Mouse (Mus musculus): ENCODE data around the gene Ehhadh.
"Not testable (repeated sequence)": the region's sequence is repeated elsewhere in the genome, so short reads cannot be mapped to it uniquely, and the experiment has no call there.

Ehhadh gene

GRCm38 (mm10) chr16:21794697-21795045 is 7.1 kb upstream of the Ehhadh start:
- no peak for DNase-seq (ENCODE audit: low read depth, low spot score)

DNA sequence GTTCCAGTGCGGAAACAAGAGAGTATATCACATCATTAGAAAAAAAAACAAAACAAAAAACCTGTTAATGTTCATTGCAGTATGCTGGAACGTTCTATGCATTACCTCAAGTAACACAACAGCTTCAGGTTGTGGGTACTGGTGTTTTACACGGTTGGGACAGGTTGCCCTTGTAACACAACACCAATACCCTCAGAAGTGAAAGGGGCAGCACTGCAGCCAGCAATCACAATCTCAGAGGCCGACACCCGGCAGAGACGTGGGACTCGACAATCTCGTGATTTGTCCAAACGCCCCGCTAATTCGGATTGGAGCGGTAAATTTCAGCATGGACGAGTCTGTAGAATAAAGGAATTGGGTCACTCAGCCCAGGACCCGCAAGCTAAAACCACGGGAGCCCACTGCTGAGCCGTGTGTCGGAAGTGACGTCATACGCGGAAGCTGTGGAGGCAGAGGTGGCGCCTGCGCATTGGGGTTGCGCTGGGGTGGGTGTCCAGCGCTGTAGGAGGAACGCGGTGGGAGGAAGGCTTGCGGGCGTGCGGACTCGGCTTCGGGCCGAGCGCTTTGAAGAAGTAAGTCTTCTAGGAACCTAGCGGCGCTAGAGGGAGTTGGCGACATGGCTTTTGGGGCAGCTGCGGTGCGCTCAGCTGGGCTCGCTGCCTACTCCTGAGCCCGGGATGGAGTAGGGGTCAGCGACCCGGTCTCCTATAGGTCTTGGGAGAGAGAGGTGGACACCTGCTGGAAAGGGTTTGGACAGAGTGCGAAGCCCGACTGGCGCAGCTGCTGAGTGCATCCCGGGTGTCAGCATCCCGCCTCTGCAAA is 6.5 kb upstream of the Ehhadh start, which contains the start of gene Map3k13:
Gene Map3k13, plus strand, starts transcription at position 472 of the 822 bp plus-strand sequence.
- peak; percentile 84 for DNase-seq (ENCODE audit: low read depth, low spot score)

DNA sequence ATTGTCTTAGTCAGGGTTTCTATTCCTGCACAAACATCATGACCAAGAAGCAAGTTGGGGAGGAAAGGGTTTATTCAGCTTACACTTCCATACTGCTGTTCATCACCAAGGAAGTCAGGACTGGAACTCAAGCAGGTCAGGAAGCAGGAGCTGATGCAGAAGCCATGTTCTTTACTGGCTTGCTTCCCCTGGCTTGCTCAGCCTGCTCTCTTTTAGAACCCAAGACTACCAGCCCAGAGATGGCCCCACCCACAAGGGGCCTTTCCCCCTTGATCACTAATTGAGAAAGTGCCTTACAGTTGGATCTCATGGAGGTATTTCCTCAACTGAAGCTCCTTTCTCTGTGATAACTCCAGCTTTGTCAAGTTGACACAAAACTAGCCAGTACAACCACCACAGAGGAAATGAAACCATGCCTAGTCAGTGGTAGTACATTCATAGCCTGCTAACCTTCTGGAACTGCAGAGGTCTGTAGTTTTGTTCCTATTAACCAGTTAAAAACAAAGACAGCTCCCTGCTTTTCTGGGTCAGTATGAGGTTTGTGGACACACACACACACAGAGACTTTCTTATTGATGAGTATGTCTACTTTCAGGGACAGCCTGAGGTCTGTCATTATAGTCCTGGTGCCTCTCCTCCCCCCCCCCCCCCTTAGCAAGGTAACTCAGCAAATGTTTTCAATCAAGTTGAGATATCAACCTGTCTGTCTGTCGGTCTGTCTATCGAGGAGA is 5.6 kb upstream of the Ehhadh start:
- DNase-seq (ENCODE audit: low read depth, low spot score), result not testable (repeated sequence)

DNA sequence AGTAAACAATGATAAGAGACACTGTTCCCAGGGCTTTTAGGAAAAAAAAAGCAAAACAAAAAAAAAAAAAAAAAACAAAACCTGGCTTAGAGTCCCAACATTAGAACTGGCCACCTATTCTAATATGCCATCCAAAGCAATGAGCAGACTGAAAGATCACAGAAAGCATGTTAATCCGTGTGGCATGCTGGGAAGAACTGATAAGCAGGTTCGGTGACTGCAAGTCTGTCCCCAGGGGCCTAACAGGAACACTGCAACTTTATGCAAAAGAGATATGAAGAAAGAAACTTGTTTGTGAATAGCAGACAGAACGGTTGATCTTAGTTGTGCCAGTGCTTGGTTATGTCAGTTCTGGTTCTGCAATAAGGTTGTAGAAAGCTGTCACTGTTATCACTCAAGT is 4.2 kb upstream of the Ehhadh start:
- no peak for DNase-seq (ENCODE audit: low read depth, low spot score)

DNA sequence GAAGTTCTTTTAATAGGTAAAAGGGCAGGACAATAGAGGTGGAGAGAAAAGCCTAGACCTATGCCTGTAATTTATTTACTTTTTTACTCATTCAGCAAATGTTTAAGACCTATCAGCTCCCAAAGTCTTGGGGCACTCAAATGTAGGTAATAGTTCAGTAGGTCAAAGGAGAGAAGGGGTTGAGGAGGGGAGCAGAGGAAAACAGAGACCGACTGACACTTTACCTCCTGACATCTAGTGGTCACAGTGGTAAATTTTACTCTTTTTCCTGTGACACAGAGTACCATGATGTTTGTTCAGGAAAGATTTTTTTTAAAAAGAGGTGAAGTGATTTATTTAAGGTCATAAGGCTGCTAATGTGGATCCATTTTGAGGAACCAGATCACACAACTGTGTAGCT is 2.9 kb upstream of the Ehhadh start:
- DNase-seq (ENCODE audit: low read depth, low spot score), result no peak

DNA sequence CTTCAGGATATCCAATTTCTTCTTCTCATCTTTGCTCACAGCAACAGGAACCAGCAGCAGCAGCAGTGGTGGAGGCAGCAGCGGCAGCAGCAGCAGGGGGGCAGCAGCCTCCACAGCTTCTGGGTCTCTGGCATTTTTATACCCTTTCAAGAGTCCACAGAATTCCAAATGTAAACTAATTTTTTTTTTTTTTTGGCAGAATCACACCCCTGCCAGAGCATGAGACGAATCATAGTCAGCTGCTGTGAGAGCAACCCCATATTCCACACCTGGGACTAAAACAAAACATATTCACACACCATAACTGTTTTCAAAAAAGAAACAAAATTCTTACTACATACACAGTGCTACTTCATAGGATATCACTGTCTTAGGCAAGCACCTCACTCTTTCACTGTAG is 1.6 kb upstream of the Ehhadh start:
- DNase-seq (ENCODE audit: low read depth, low spot score), result no peak

DNA sequence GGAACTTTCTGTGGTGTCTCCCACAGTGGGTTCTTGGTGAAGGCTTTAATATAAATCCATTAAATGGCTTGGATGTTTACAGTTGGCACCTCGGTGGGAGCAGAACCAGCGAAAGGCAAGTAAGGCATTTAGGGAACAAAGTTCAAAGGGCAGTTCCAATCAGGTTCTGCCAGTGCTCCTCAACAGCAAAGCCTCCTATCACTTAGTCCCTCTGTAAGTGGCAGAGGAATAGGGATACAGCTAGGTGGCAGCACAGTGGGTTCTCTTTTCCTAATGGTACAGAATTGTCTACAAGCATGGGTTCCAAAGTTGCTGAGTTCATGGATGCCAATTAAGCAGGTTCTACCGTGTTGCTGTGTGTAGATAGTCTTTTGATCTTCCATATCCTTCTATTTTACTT is 974 bp upstream of the Ehhadh start:
- DNase-seq (ENCODE audit: low read depth, low spot score), result no peak

GRCm38 (mm10) chr16:21786317-21786716 is 1.3 kb downstream of the Ehhadh start:
- no peak for DNase-seq (ENCODE audit: low read depth, low spot score)

DNA sequence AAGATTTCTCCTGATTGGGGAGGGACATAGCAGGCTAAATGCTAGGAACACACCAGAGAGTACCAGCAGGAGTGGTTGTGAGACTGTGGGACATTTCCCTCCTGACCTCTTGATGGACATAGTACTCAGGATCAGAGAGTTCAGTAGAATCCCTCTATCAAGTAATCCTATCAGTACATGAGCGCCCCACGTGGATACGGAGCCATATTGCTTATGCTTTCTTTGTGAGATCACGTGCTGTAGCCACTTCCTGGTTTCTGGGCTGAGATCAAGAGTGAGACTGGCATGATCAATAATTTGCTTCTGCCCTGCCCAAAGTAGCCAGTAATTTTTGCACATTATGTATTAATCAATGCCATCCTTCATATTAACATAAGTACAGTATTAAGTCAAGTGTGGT is 2.6 kb downstream of the Ehhadh start:
- no peak for DNase-seq (ENCODE audit: low read depth, low spot score)

- no peak for DNase-seq (ENCODE audit: low read depth, low spot score)
Measured at GRCm38 (mm10) chr16:21782807-21783206, 4.8 kb downstream of the Ehhadh start.

DNA sequence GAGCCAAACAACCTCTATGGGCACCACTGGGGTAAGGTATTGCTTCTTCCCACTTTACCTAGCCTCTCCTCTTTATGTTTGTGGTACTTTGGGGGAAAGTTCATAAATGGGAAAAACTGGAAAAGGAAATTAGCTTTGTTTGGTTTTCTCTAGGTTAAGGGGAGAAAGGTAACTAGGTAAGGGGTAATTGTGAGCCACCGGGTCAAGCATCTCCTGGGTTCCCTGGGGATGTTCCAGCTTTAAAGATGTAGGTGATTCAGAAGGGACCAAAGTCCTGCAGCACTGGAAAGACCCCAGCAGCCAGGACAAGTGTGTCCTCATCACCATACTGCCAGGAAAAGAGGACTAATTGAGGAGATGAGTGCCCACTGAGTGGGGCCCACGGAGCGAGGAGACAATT is 5.7 kb downstream of the Ehhadh start:
- DNase-seq (ENCODE audit: low read depth, low spot score), result no peak

DNA sequence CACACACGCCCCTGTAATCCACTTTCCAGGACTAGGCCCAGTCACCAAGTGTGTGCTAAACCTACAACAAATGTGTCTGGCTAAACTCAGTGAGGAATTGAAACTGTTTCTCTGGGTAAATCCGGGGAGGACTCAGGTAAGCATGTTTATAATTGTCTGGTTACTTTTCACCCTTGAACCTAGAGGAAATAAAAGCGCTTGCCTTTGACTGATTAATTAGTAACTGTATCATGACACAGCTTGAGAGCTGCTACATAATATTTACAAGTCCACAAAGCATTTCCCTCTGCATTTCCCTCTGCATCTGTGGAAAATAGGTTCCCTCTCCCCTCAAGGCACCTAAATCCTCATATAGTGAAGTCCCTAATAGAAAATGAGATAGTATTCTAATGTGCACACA is 6.3 kb downstream of the Ehhadh start:
- no peak for DNase-seq (ENCODE audit: low read depth, low spot score)

- DNase-seq (ENCODE audit: low read depth, low spot score), result no peak
Measured at GRCm38 (mm10) chr16:21779149-21779548, 8.5 kb downstream of the Ehhadh start.

- DNase-seq (ENCODE audit: low read depth, low spot score), result no peak
Measured at GRCm38 (mm10) chr16:21778293-21778866, 9.2 kb downstream of the Ehhadh start.

DNA sequence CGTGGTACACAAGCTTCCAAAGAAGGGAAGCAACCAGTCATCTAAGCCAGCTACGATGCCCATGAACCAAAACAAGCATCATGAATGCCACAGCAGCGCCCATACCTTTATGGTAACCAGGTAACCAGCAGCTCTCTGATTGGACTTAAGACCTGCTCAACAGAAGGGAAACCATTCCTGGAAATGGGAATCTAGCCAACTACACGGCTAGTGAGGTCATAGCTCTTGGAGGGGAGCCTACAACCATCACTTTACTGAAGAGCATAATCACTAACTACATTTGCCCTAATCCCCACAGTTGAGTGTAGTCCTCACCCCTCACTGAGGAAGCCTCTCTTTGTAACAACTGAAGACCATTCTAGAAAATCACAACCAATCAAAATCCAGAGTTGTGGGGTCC is 12.9 kb downstream of the Ehhadh start:
- no peak for DNase-seq (ENCODE audit: low read depth, low spot score)

- DNase-seq (ENCODE audit: low read depth, low spot score), result no peak
Measured at GRCm38 (mm10) chr16:21769667-21770066, 17.9 kb downstream of the Ehhadh start.

DNA sequence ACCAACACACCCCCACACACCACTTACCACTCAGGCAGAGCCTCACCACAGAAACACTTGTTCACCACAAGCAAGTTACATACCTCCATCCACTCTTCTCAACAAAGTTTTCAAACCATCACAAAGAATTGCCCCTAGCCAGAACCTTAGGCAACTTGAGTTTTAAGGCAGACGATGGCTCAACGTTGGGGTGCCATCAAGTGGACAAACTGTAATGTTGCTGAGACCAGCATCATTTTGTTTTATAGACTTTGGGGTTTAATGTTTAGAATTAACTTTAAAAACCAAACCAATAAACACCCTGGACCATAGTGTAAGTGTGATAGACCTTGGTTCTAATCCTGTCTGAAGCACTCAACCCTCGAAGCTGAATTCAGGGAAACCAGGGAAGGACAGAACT is 19.4 kb downstream of the Ehhadh start:
- no peak for DNase-seq (ENCODE audit: low read depth, low spot score)

DNA sequence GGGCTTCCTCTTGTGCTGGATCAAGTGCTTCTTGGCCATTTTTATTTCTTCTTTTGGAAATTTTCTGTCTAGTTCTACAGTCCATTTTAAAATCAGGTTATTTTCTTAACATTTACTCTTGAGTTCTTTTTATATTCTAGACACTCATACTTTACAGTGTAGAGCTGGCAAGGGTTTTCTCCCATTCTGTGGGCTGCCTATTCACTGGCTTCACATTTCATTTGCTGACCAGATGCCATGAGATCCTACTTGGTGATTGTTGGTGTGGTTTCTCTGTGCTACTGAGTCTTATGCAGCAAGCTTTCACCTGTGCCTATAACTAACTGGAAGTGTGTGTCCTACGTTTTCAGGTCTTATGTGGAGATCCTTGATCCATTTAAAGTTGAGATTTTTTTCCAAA is 29.2 kb downstream of the Ehhadh start:
- no peak for DNase-seq (ENCODE audit: low read depth, low spot score)

- no peak for DNase-seq (ENCODE audit: low read depth, low spot score)
Measured at GRCm38 (mm10) chr16:21743401-21743800, 44.2 kb downstream of the Ehhadh start.

GRCm38 (mm10) chr16:21742898-21743297 is 44.7 kb downstream of the Ehhadh start:
- no peak for DNase-seq (ENCODE audit: low read depth, low spot score)

GRCm38 (mm10) chr16:21742191-21742870 is 45.3 kb downstream of the Ehhadh start:
- no peak for DNase-seq (ENCODE audit: low read depth, low spot score)

DNA sequence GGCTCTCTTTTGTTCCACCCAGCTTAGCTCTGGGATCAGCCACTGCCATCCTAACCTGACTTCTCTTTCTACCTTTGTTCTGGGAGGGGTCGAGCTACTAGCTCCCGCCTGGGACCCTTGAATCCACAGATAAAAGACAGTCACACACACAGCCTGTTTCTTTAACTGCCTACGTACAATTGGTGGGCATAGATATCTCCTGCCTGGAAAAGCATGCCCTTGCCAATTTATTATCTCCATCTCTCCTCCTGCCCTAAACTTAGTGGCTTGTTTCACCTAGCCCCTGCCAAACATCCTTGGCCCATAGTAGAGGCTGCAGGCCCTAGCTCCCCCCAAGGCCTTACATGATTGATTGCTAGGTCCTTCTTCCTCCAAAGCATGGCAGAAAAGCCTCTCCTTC is 46.1 kb downstream of the Ehhadh start:
- DNase-seq (ENCODE audit: low read depth, low spot score), result no peak

All from brain, embryonic 18.5 days (tissue).